Mouse (Mus musculus) heart, postnatal 36 days (tissue): ENCODE data around the gene Dot1l. TPM values are rescaled to one million over a fixed set of nuclear protein-coding genes. Genes with fewer than 3 reads are reported as not detected.

ENCODE experiments used
- DNase-seq, 2 experiments: peaks; one replicate each; pipeline ENCODE4 v3.0.0; 2021 to 2022
- intact Hi-C: fragments of 180-260 bp; cut with DNase I; formaldehyde crosslinking; loops from one replicate; pipeline ENCODE4 v1.15.1; 2025
- total RNA-seq, 2 experiments: library from RNA; stranded (reverse); gene quantifications; 2 replicates each; pipeline ENCODE4 v1.2.3; 2021

Dot1l gene
- total RNA-seq, 2 experiments from 2014 or later: 22.5 to 27.0 TPM

DNA sequence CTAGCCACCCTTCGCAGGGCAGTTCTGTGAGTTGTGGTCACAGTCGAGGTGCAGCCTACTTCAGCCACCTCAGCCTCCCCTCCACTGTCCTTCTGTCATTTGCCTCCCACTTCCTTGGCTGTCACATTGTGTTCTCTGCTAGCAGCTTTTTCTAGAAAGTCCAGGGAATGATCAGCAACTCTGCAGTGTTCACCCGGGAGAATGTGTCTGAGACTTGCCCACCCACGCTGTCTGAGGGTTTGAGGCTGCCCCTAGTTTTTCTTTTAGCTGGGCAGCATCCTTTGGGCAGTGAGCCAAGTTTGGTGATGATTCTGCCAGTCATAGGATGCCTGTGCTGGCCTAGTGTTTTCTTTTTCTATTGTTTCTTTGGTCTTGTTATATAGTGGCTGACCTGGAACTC is 2.0 kb downstream of the Dot1l start:
- DNase-seq: no peak
- intact Hi-C loops: no loop called here

- DNase-seq: peak; percentile 76 to 80
- intact Hi-C loops: loop anchor here (1.0 kb wide), 1 partner anchor 17 kb away; no protein-coding TSS in a partner anchor
These were observed 2.7 kb downstream of the Dot1l start for GRCm38 (mm10) chr10:80757717-80758116.

DNA sequence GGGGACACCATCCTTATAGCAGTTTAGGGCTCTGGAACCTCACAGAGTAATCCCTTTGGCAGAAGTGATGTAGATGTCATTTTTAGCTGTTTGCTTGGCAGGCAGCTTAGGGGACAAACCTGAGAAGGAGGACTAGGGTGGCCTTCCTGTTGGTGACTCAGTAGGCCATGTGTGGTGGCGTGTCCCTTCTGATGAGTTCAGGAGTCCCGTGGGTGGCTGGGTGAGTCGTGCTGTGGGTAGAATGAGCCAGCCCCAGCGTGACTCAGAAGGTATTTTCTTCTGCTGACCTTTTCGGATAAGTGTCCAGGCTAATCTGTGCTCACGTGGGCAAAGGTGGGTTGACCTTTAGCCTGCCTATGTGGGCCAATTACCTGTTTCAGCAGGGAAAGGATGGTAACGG is 3.6 kb downstream of the Dot1l start:
- intact Hi-C loops: loop anchor here (1.0 kb wide), 1 partner anchor 16 kb away; no protein-coding TSS in a partner anchor
- DNase-seq: no peak

DNA sequence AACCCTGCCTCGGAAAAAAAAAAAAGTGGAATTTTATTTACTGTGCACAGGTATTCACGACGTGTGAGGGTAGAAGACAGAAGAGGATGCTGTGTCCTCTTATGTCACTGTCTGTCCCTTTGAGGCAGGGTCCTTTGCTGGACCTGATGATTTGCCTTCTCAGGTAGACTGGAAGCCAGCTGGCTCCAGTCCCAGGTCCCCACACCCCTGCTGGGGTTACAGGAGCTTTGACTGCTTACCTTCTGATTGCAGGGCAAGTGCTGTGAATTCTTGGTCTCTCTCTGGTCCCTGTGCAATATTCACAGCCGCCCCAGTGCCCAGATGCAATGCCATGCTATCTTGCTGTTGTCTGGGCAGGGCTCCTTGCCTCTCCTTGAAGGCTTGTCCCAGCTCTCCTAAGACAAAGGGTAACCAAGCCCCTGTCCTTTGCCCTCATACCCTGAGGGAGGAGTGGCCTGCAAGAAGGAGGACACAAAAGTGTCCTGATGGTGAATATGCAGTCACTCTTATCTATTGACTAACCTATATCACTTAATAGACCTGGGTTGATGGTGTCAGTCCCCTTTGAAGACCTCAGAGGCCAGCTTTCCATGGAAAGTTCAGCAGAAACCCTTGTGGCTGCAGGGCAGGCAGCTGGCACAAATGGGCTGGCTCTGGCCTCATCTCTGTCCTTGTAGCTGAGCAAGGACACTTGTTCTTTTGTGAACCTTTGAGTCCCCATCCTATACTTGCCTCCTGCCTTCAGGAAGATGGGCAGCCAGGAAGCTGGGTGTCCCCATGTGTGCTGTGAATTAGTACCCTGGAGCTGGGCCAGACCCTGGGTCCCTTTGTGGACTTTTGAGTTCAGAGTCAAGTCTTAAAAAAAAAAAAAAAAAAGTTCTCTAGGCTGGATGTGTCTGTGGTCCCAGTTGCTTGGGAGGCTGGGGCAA is 5.9 kb downstream of the Dot1l start:
- intact Hi-C loops: no loop called here
- DNase-seq: no peak

DNA sequence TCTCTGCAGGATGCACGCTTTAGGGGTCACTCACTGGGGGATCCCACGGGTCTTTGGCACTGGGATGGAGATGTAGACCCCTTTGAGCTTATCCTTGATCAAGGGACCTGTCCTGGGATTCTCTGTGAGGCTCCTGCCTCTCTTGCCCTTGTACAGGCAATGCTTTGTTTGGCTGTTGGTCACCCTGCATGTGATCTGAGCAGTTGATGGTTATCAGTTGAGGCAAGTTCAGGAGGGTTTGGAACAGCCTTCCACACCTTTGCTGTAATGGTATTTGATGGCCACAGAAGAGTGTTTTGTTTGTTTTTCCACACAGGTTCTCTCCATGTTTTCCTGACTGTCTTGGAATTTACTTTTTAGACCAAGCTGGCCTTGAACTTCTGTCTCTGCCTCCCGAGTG is 6.8 kb downstream of the Dot1l start:
- intact Hi-C loops: no loop called here

GRCm38 (mm10) chr10:80763502-80763901 is 8.5 kb downstream of the Dot1l start:
- intact Hi-C loops: no loop called here

More for the DNA sequence above, 6.8 kb downstream of the Dot1l start:
- DNase-seq: no peak

GRCm38 (mm10) chr10:80765746-80766145 is 10.7 kb downstream of the Dot1l start:
- intact Hi-C loops: no loop called here
- DNase-seq: no peak

More at GRCm38 (mm10) chr10:80763502-80763901, 8.5 kb downstream of the Dot1l start:
- no peak for DNase-seq

- intact Hi-C loops: no loop called here
These were observed 11.3 kb downstream of the Dot1l start for GRCm38 (mm10) chr10:80766161-80766815.

GRCm38 (mm10) chr10:80768365-80768764 is 13.4 kb downstream of the Dot1l start:
- intact Hi-C loops: no loop called here
- DNase-seq: no peak

More at GRCm38 (mm10) chr10:80766161-80766815, 11.3 kb downstream of the Dot1l start:
- no peak for DNase-seq

GRCm38 (mm10) chr10:80773816-80774215 is 18.8 kb downstream of the Dot1l start:
- DNase-seq: no peak
- intact Hi-C loops: loop anchor here (1.0 kb wide), 2 partner anchors 16 to 27 kb away; no protein-coding TSS in a partner anchor

DNA sequence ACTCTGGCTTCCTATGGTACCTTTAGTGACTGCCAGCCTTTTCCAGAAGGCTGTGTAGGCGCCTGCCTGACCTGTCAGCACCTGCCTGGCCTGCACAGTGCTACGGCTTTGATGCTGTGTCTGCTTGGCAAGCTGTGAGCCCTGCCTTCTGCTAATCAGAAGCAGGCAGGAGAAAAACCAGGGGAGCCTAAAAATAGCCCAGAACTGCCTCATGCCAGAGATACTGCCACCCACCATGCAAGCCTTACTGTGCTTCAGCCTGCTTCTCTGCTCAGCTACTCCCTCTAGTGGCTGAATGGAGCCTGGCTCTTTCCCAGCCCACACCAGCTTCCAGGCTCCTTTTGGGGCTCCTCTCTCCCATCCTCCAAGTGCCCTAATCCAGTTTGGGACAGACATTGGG is 19.5 kb downstream of the Dot1l start:
- peak; percentile 83 to 85 for DNase-seq
- intact Hi-C loops: loop anchor here (1.0 kb wide), 2 partner anchors 16 to 27 kb away; no protein-coding TSS in a partner anchor

- DNase-seq: no peak
- intact Hi-C loops: loop anchor here (1.0 kb wide), 2 partner anchors 17 to 28 kb away; no protein-coding TSS in a partner anchor
These were observed 20.0 kb downstream of the Dot1l start for GRCm38 (mm10) chr10:80774981-80775380.

- intact Hi-C loops: no loop called here
- no peak for DNase-seq
These were observed 20.7 kb downstream of the Dot1l start for GRCm38 (mm10) chr10:80775731-80776130.

DNA sequence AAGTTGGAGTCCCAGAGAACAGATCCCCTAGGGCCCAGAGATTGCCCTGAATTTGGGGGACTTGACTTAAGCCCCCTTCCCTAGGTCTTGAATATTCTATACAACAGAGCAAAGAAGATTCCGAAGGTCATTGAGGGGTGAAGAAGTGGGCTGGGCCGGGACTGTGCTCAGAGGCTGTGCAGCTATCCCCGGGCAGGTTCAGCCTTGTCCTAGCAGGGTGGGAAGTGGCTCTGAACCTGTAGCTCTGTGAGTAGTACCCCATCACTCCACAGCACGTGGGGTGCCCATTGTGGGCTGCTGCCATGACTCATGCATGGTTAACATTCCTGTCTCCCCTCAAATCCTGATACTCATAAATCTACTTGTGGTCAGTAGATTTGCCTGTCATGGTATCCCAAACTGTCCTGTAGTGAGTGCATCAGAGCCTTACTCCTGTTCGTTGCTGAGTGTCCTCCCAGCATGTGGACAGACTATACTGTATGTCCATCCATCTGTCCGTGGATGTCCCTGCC is 21.4 kb downstream of the Dot1l start:
- intact Hi-C loops: no loop called here
- DNase-seq: no peak

GRCm38 (mm10) chr10:80777123-80777522 is 22.1 kb downstream of the Dot1l start:
- no peak for DNase-seq
- intact Hi-C loops: no loop called here

- intact Hi-C loops: no loop called here
- DNase-seq: no peak
These were observed 24.6 kb downstream of the Dot1l start for GRCm38 (mm10) chr10:80779565-80779964.

GRCm38 (mm10) chr10:80784302-80784701 is 29.3 kb downstream of the Dot1l start:
- intact Hi-C loops: no loop called here
- DNase-seq: no peak

- intact Hi-C loops: no loop called here
- peak in 1 of 2 experiments; percentile 46 for DNase-seq
These were observed 29.9 kb downstream of the Dot1l start for GRCm38 (mm10) chr10:80784871-80785270.

- intact Hi-C loops: no loop called here
- no peak for DNase-seq
These were observed 31.0 kb downstream of the Dot1l start for GRCm38 (mm10) chr10:80785963-80786362.

- intact Hi-C loops: no loop called here
- DNase-seq: no peak
These were observed 32.5 kb downstream of the Dot1l start for GRCm38 (mm10) chr10:80787517-80787916.

DNA sequence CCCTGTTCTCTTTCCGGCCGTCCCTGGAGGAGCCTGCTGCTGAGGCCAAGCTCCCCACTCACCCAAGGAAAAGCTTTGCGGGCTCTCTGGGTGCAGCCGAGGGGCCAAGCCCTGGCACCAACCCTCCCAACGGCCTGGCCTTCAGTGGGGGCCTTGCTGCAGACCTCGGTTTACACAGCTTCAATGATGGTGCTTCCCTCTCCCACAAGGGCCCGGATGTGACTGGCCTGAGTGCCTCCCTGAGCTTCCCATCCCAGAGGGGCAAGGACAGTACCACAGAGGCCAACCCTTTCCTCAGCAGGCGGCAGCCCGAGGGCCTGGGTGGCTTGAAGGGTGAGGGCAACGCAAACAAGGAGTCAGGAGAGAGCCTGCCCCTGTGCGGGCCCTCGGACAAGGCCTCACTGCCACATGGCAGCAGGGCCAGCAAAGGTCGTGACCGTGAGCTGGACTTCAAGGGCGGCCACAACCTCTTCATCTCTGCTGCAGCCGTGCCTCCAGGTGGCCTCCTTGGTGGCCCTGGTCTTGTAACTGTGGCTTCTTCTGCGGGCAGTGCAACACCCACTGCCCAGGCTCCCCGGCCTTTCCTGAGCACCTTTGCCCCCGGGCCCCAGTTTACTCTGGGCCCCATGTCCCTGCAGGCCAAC is 35.9 kb downstream of the Dot1l start:
- DNase-seq: no peak
- intact Hi-C loops: no loop called here
